Mouse (Mus musculus) cortical plate, adult 2 months (tissue): ENCODE measurements around the gene Phlda3.

Experiments
- CTCF ChIP-seq: fragments of 200-500 bp; IDR thresholded peaks from 2 replicates; pipeline ENCODE4 v1.5.1; 2011; ENCODE audit warnings: mild to moderate bottlenecking, control low read depth, low read length; ENCODE audit not compliant: insufficient read depth; ENCODE audit errors: extremely low read depth
- POLR2A ChIP-seq: fragments of 200-500 bp; IDR thresholded peaks from 2 replicates; pipeline ENCODE4 v1.6.1; 2011; ENCODE audit warnings: mild to moderate bottlenecking, low read length, control low read depth; ENCODE audit not compliant: insufficient read depth; ENCODE audit errors: extremely low read depth

DNA sequence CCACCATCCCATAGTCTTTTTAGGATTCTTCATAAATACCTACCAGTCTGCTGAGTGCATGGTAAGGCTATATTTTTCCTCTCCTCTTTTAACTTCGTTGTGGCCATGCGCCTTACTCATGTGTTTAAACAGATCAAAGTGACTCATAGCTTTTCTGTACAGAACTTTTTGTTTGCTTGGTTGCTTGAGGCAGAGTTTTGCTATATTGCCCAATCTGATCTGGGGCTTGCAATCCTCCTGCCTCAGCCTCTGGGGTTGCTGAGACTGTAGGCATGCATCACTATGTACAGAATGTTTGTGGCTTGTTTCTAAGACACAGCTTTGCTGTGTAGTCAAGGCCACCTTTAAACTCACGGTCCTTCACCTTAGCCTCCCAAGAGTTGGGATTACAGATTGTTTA lies 10.0 kb upstream of the Phlda3 start:
- TF ChIP-seq POLR2A = no peak
- no peak for TF ChIP-seq CTCF
